Mouse (Mus musculus) G1E (cell line): ENCODE measurements at regions not wholly inside any gene's neighbourhood (a gene's known extent, or its start where the extent isn't known, plus 50 kb on each side); places are given as distances from the start of the nearest gene placed in this dataset.

ENCODE experiments used
- CTCF ChIP-seq: IDR thresholded peaks from 2 replicates; pipeline ENCODE4 v1.5.1; 2012; ENCODE audit warnings: low read depth, low read length, inconsistent platforms, mixed read lengths
- GATA1 ChIP-seq: IDR thresholded peaks from 2 replicates; pipeline ENCODE4 v1.6.1; 2012; ENCODE audit warnings: borderline replicate concordance, low read length, inconsistent platforms, mixed read lengths
- GATA2 ChIP-seq: IDR thresholded peaks from 2 replicates; pipeline ENCODE4 v1.6.1; 2012; ENCODE audit warnings: low read depth, low read length, inconsistent platforms, borderline replicate concordance
- POLR2AphosphoS5 ChIP-seq: IDR thresholded peaks from 2 replicates; pipeline ENCODE4 v1.6.1; 2012; ENCODE audit warnings: low read depth, low read length, inconsistent platforms; ENCODE audit not compliant: insufficient replicate concordance
- TAL1 ChIP-seq: conservative IDR thresholded peaks from 2 replicates; pipeline ENCODE4 v1.6.1; 2012; ENCODE audit warnings: low read depth, low read length, inconsistent platforms, mixed read lengths

DNA sequence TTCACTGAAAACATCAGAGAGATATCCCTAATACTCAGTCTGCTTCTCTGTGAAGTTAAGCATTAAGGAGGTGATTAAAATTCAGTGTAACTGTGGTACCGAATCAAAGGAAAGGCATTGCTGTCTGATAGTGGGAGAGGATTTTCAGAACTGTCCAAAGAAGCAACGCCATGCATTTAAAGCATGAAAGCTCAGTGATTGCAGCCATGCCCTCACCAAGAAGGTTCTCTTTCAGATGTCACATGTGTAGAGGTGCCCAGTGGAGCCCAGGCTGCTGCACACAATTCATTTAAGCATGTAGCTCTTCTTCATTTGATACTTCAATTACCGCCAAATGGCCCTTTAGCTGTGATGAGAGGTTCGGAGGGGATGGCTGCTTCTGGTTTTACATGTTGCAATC lies 103.1 kb upstream of the Kcnmb2 start:
- TF ChIP-seq CTCF (no peak), GATA1 (no peak), POLR2AphosphoS5 (no peak), TAL1 (no peak), GATA2 (no peak)
